Mouse (Mus musculus) A20 (cell line): ENCODE results near the gene Cntnap5a.

ENCODE experiments used
- DNase-seq: peaks from one replicate; pipeline ENCODE4 v3.0.0-alpha.2; 2011; ENCODE audit warnings: low read depth, low spot score

The Cntnap5a gene

GRCm38 (mm10) chr1:116366171-116366570, 681.6 kb downstream of the Cntnap5a start:
- DNase-seq, result no peak

- no peak for DNase-seq
Observed at GRCm38 (mm10) chr1:116366806-116367205, 682.2 kb downstream of the Cntnap5a start.

GRCm38 (mm10) chr1:116367572-116367971, 683.0 kb downstream of the Cntnap5a start:
- DNase-seq, result no peak

- no peak for DNase-seq
Observed at GRCm38 (mm10) chr1:116370817-116371216, 686.3 kb downstream of the Cntnap5a start.

GRCm38 (mm10) chr1:116373551-116373950, 689.0 kb downstream of the Cntnap5a start:
- DNase-seq, result no peak

GRCm38 (mm10) chr1:116392390-116392789, 707.8 kb downstream of the Cntnap5a start:
- DNase-seq, result no peak

GRCm38 (mm10) chr1:116401996-116402656, 717.6 kb downstream of the Cntnap5a start:
- no peak for DNase-seq

GRCm38 (mm10) chr1:116409836-116410235, 725.3 kb downstream of the Cntnap5a start:
- DNase-seq, result no peak

GRCm38 (mm10) chr1:116428396-116428795, 743.8 kb downstream of the Cntnap5a start:
- no peak for DNase-seq

GRCm38 (mm10) chr1:116455115-116455717, 770.7 kb downstream of the Cntnap5a start:
- DNase-seq, result no peak

- DNase-seq, result no peak
Observed at GRCm38 (mm10) chr1:116477703-116478102, 793.1 kb downstream of the Cntnap5a start.

GRCm38 (mm10) chr1:116488780-116489569, 804.4 kb downstream of the Cntnap5a start:
- no peak for DNase-seq

- no peak for DNase-seq
Observed at GRCm38 (mm10) chr1:116577969-116578666, 893.6 kb downstream of the Cntnap5a start.

GRCm38 (mm10) chr1:116616272-116616671, 931.7 kb downstream of the Cntnap5a start:
- no peak for DNase-seq
